Mouse (Mus musculus) right cerebral cortex, postnatal 25 days (tissue): ENCODE results near the gene Ttc13.
A peak's percentile ranks its signal among the peaks of the same experiment; 100 is the strongest.

Experiments
- DNase-seq: peaks from one replicate; pipeline ENCODE4 v3.0.0; 2022

Ttc13 gene

DNA sequence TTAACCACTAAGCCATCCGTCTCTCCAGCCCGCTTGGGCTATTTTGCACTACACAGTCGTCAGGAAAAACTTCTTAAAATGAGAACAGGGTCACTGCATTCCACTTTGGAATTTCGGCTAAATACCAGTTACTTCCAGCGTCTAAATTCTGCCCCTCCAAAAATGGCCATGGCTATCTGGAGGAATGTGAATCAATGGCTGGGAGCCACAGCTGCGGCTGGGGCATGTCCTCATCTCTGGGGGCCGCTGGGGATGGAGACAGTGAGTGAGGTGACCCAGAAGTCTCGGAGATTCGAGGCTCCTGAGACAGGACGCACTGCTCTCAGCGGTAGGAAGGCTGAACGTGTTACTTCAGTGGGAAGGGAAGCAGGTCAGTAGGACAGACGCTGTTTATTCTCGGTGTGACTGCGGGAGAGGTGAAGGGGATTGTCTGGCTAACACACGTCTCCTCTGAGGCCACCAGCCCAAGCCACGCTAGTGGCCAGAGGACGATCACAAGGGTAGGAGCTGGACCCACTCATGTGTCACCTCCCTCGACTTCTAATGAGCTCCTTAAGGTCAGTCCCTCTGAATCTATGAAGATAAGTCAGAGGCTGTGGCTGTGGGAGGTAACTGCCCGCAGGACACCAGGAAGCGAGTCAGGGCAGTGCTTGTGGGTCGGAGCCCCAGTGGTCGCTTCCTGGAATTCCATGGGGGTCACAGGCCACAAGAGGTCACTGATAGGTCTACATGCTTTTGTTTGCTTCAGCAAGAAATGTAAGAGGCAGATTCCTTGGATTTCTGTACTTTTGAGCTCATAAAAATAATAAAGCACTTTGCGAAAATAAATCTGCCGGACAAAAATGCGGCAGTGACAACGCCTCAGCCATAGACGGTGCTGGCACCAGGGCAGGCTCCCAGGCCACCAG is 68.0 kb downstream of the Ttc13 start:
- no peak for DNase-seq

- no peak for DNase-seq
Observed at GRCm38 (mm10) chr8:124652546-124652945, 69.2 kb downstream of the Ttc13 start.

GRCm38 (mm10) chr8:124651776-124652175 is 70.0 kb downstream of the Ttc13 start:
- no peak for DNase-seq

DNA sequence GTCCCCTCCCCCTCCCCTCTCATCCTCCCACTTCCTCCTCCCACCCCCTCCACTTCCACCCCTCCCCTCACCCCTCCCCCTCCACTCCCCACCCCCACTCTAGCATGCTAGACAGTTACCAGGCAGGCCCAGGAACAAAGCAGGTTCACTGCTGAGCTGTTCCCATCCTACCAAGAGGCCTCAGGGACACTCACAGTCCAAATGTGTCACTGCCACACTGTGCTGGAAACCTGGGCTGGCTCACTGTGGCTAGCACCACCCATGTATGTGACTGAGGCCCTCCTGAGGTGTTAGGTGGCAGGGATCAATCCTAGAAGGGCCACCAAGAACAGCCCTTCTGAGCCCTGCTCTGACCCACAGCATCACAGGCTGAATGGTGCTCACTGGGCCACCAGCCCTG is 73.5 kb downstream of the Ttc13 start:
- no peak for DNase-seq

GRCm38 (mm10) chr8:124643540-124644339 is 78.0 kb downstream of the Ttc13 start:
- peak; percentile 62 for DNase-seq

GRCm38 (mm10) chr8:124641599-124641998 is 80.2 kb downstream of the Ttc13 start:
- no peak for DNase-seq

- DNase-seq: no peak
Observed at GRCm38 (mm10) chr8:124635247-124635502, 86.6 kb downstream of the Ttc13 start.

- DNase-seq: no peak
Observed at GRCm38 (mm10) chr8:124634411-124635246, 87.2 kb downstream of the Ttc13 start.

DNA sequence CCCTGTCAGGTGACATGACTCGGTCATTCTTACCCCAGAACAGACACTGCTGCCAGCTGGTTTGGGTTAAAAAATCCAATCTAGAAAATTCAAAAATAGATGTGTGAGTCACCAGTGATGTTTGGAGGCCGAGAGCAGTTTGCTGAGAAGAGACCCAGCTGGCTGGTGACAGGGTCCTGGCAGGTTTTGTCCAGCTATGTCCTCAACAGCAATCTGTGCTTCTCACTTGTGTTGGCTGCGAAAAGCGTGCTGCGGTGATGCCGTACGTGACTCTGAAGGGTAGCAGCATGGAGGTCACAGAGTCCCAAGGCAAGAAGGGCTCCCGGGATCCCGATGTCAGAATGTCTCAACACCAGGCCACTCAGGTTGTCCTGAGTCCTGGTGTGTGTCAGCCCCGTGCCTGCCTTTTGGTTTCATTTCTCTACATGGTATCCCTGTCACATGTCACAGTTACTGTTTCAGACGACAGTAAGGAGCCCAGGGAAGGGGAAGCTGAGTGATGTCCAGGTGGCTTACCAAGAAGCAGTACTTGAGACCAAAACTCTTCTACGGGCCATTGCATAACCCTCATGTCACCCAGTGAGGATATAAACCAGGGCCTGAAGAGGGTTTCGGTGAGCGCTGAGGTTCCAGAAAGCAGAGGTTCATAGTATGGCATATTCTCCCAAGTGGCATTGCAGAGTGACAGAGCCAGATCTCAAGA is 88.6 kb downstream of the Ttc13 start:
- peak; percentile 40 for DNase-seq

DNA sequence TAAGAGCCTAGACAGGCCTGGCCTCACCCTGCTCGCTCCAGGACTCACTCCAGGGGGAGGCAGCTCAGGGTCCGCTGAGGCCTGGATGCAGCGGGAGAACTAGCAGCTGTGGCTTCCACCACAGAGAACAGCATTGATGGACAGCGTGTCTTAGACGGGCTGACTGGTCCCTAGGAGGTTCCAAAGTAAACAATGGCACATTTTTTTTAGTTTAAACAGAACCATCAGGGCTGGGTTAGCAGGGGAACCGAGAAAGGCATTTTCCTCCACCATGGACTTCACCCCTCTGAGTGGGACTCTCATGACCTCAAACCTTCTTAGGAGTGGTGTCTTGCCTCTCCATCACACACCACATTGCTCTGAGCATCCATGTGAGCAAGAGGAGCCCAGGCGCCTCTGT is 89.8 kb downstream of the Ttc13 start:
- no peak for DNase-seq

DNA sequence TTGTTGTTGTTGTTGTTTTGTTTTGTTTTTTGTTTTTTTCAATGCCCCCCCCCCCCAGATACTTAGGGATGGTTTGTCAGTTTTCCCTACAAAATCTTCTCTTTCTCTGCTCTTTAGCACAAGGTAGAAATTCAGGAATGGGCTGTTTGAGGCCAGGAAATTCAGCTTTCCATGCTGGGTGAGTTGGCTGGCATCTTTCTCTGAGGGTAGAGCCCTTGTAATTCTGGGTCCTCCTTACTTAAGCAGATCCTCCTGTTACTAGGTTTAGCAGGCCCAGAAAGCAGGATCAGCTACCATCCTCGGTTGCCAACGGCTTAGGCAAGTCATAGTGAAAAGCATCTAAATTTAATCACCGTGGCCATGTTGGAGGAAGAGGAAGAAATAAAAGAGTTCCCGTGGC is 90.9 kb downstream of the Ttc13 start:
- no peak for DNase-seq

DNA sequence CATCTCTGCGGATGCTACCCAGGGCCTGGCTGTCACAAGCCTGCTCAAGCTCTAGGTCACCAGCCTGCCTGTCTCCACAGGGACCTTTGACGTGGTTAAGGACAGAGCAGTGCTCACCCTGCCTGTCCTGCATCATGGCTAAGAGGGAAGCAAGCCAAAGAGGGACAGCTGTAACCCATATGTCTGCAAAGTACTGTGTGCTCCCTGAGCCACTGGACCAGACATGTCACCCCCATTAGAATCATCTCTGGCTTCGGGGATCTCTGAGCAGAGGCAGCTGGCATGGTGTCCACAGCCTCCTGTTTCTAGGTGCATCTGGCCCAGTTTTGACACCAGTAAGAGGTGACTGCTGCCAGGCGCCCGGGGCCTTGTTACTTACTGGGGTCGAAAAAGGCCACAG is 91.3 kb downstream of the Ttc13 start:
- DNase-seq: no peak

DNA sequence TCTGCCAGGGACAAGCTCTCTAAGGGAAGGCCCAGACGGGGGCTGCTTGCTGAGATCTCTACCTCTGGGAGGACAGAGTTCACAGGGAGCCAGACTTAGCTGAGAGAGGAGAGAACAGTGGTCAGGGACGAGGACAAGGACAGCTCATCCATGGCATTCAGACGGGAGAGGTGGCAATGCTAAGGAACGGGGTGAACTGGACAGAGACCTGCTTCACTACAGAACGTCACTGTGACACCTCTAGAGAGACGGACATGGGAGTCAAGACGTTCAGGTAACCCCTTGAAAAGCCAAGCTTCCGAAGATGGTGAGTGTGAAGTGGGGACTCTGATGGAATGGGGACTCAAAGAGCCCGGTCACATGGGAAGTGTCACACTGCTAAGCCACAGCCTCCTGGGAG is 95.5 kb downstream of the Ttc13 start:
- DNase-seq: no peak
